Mouse (Mus musculus): ENCODE results near the gene AU022252. TPM values are rescaled to one million over a fixed set of nuclear protein-coding genes. Genes with fewer than 3 reads are reported as not detected.

Gene AU022252
- total and polyA plus RNA-seq, 3 experiments, result 12.3 to 24.9 TPM; not detected in 1

DNA sequence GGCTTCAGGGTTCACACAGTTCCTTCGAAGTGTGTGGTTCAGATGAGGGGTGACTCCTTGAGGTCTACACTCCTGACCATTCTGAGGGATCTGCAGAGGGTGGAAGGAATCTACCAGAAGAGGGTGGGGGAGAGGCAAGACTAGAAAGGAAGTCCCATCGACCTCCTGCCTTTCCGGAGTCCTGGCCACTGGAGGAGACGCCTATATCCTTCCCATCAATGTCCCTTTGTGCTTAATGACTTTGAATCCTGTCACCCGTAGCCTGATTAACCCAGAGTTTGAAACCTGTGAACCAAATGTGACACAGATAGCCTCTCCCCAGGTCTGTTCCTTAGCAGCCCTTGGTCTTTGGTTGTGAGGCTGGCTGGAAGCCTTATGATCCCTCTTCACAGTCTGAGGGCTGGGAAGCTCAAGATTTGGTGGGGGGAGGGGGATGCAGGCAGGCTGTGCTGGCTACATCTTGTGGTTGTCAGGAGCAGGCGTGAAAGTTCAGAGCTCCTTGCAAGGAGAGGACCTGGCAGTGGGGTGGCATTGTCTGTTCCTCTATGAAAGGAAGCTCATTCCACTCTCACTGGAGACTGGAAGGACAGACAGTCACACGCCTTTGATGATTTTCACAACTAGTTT lies 28.7 kb upstream of the AU022252 start:
- Histone ChIP-seq H3K27ac (ENCODE audit: control insufficient read depth, low read depth, low read length) (no peak overlapping the region), H3K9me3 (replicated peaks; ENCODE audit: insufficient read depth, low read length) (no peaks in the 10 kb centered on the region), H3K4me1 (ENCODE audit: control insufficient read depth in 1 of 2, insufficient read depth in 2 of 2, low read length in 2 of 2) (0 out of 4 replicates have a peak, but pooled peaks cover 0 to 2% of the 10 kb centered on the region in 2 experiments), H3K27me3 (ENCODE audit: control insufficient read depth in 1 of 2, insufficient read depth in 2 of 2, low read length in 2 of 2) (no peaks in the 10 kb centered on the region), H3K79me2 (ENCODE audit: control insufficient read depth, insufficient read depth, low read length, poor library complexity) (no peaks in the 10 kb centered on the region), H3K9ac (ENCODE audit: control insufficient read depth, low read depth, low read length, poor library complexity, severe bottlenecking) (no peak overlapping the region), H3K36me3 (ENCODE audit: control insufficient read depth in 1 of 2, insufficient read depth in 2 of 2, low read length in 2 of 2) (no peaks in the 10 kb centered on the region), H3K4me3 (ENCODE audit: control insufficient read depth in 1 of 2, insufficient read depth in 1 of 2, low read depth in 2 of 2, low read length in 2 of 2) (no peak overlapping the region)
- no peak for TF ChIP-seq MXI1 (IDR thresholded peaks at IDR 0.05; ENCODE audit: low read depth, low read length)
- no peak for TF ChIP-seq E2F4 (IDR thresholded peaks at IDR 0.05; ENCODE audit: borderline replicate concordance, low read depth, low read length)
- TF ChIP-seq RCOR1 (IDR thresholded peaks at IDR 0.05; ENCODE audit: low read depth, low read length), result no peak
- TF ChIP-seq GABPA (IDR thresholded peaks at IDR 0.05; ENCODE audit: low read depth, low read length), result no peak
- no peak for TF ChIP-seq USF1 (IDR thresholded peaks at IDR 0.05; ENCODE audit: low read depth, low read length)
- TF ChIP-seq RAD21 (IDR thresholded peaks at IDR 0.05; ENCODE audit: low read depth, low read length), result no peak
- TF ChIP-seq MYB (IDR thresholded peaks at IDR 0.05; ENCODE audit: low read depth, low read length), result no peak
- TF ChIP-seq SIN3A (IDR thresholded peaks at IDR 0.05; ENCODE audit: low read length), result no peak
- no peak for TF ChIP-seq KAT2A (conservative IDR thresholded peaks at IDR 0.05; ENCODE audit: low read depth, low read length)
- TF ChIP-seq POLR2A (IDR thresholded peaks at IDR 0.05; ENCODE audit: control insufficient read depth in 1 of 2, insufficient read depth in 1 of 2, low read depth in 1 of 2, low read length in 2 of 2, poor library complexity in 1 of 2), result no peak
- no peak for TF ChIP-seq GATA1 (IDR thresholded peaks at IDR 0.05; ENCODE audit: low read depth, low read length)
- TF ChIP-seq EP300 (IDR thresholded peaks at IDR 0.05; ENCODE audit: low read depth in 1 of 2, low read length in 2 of 2), result no peak
- TF ChIP-seq POLR2AphosphoS2 (IDR thresholded peaks at IDR 0.05; ENCODE audit: low read length), result no peak
- no peak for TF ChIP-seq MAX (IDR thresholded peaks at IDR 0.05; ENCODE audit: low read length)
- TF ChIP-seq TBP (IDR thresholded peaks at IDR 0.05; ENCODE audit: low read depth, low read length), result no peak
- DNase-seq (ENCODE audit: low read depth, low spot score), result no peak

DNA sequence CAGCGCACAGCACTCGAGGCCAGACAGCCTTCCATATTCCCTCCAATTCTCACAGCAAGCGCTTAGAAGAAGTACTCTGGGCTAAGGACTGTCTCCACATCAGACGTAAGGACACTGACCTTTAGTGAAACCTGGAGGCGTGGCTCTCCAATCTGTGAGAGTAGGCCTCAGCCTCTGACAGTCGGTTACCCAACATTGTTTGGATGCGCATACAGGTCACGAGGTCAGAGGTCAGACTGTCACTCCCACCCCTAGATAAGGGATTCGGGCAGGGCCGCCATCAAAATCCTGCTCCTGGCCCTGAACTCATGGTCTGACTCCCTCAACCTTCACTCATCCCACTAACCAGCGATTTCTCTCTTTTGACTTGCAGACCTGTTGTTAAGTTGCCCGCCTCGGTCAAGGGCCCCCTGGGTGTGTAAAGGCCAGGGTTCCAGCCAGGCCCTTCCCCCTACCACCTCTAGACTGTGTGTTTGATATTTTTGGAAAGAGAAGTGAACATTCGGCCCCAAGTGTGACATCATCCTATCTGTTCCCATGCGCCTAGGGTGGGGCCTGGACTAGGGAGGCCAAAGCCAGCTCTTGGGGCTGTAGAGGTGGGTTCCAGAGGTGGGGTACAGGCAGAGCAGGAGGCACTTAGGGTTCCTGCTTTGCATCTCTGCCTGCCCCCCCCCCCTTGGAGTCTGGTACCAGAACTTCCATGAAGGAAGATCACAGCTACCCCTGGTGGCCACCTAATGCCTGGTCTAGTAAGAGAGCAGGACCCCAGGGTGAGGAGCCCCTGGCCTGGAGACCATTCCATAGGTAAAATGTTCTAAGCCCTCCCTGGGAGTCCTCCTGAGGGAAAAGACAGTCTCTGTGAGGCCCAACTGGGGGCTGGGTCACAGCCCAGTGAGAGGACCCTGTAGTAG lies 27.1 kb upstream of the AU022252 start:
- TF ChIP-seq POLR2AphosphoS5 (IDR thresholded peaks at IDR 0.05; ENCODE audit: borderline replicate concordance, low read depth, low read length) (no peak), CTCF (IDR thresholded peaks at IDR 0.05 in 2 of 3, conservative IDR thresholded peaks at IDR 0.05 in 1 of 3; ENCODE audit: control insufficient read depth in 1 of 3, insufficient read depth in 1 of 3, low read depth in 2 of 3, low read length in 3 of 3, poor library complexity in 1 of 3, severe bottlenecking in 1 of 3) (peak in 2 of 3 experiments; percentile 12 to 19; a peak in 1 of 6 replicates)
- Histone ChIP-seq H3K4me1 (ENCODE audit: control insufficient read depth in 1 of 2, insufficient read depth in 2 of 2, low read length in 2 of 2) (0 out of 4 replicates have a peak, but pooled peaks cover 0 to 2% of the 10 kb centered on the region in 2 experiments), H3K79me2 (ENCODE audit: control insufficient read depth, insufficient read depth, low read length, poor library complexity) (no peaks in the 10 kb centered on the region), H3K4me3 (ENCODE audit: control insufficient read depth in 1 of 2, insufficient read depth in 1 of 2, low read depth in 2 of 2, low read length in 2 of 2) (no peak overlapping the region), H3K9me3 (replicated peaks; ENCODE audit: insufficient read depth, low read length) (no peaks in the 10 kb centered on the region), H3K27ac (ENCODE audit: control insufficient read depth, low read depth, low read length) (no peak overlapping the region), H3K27me3 (ENCODE audit: control insufficient read depth in 1 of 2, insufficient read depth in 2 of 2, low read length in 2 of 2) (no peaks in the 10 kb centered on the region), H3K36me3 (ENCODE audit: control insufficient read depth in 1 of 2, insufficient read depth in 2 of 2, low read length in 2 of 2) (no peaks in the 10 kb centered on the region), H3K9ac (ENCODE audit: control insufficient read depth, low read depth, low read length, poor library complexity, severe bottlenecking) (no peak overlapping the region)
- DNase-seq (ENCODE audit: low read depth, low spot score), result no peak

Measured in MEL (cell line).